Mouse (Mus musculus): ENCODE measurements around the gene Hist2h4.
"Not testable (repeated sequence)": the region's sequence is repeated elsewhere in the genome, so short reads cannot be mapped to it uniquely, and the experiment has no call there.

Hist2h4 gene

GRCm38 (mm10) chr3:96268776-96269378 lies 5.8 kb upstream of the Hist2h4 start:
- DNase-seq = not testable (repeated sequence)

GRCm38 (mm10) chr3:96268051-96268775 lies 5.1 kb upstream of the Hist2h4 start, which contains the start of gene Hist2h3b:
Hist2h3b (plus strand) TSS chr3:96268654.
- peak; percentile 80 for DNase-seq

DNA sequence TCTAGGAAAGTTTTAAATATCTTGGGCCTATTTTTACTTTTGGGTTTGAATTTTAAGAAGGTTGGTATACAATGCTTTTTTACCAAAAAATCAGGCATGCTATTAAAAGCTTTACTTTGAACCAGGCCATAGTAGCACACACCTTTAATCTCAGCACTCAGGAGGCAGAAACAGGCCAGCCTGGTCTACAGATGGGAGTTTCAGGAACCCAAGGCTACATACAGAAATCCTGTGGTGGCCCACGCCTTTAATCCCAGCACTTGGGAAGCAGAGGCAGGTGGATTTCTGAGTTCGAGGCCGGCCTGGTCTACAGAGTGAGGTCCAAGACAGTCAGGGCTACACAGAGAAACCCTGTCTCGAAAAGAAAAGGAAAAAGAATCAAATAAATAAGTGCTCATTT lies 4.4 kb upstream of the Hist2h4 start:
- DNase-seq = no peak

GRCm38 (mm10) chr3:96266132-96266710 lies 3.1 kb upstream of the Hist2h4 start:
- DNase-seq = no peak

DNA sequence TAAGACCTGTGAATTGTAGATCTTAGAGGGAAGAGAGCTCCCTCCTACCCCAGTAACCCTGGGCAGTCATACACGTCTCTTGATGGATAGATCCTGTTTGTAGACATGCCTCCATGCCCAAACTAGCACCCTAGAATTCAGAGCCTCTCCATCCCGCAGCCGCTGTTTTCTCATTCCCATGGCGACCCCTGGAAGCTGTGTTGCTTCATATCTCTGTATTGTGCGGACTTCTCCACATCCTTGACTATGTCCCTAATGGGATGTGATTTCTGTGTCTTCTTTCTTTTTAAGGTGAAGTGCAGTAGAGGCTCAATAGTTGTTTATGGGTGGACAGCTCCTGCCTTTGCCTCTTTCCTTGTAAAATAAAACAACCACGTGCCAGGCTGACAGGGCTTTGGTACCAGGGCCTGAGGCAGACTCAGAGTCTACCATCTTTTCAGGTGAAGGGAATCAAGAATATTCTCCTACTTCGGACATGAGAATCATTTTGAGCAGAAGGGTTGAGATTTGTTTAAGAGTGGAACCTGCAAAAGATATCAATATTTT lies 1.4 kb upstream of the Hist2h4 start:
- DNase-seq = no peak

DNA sequence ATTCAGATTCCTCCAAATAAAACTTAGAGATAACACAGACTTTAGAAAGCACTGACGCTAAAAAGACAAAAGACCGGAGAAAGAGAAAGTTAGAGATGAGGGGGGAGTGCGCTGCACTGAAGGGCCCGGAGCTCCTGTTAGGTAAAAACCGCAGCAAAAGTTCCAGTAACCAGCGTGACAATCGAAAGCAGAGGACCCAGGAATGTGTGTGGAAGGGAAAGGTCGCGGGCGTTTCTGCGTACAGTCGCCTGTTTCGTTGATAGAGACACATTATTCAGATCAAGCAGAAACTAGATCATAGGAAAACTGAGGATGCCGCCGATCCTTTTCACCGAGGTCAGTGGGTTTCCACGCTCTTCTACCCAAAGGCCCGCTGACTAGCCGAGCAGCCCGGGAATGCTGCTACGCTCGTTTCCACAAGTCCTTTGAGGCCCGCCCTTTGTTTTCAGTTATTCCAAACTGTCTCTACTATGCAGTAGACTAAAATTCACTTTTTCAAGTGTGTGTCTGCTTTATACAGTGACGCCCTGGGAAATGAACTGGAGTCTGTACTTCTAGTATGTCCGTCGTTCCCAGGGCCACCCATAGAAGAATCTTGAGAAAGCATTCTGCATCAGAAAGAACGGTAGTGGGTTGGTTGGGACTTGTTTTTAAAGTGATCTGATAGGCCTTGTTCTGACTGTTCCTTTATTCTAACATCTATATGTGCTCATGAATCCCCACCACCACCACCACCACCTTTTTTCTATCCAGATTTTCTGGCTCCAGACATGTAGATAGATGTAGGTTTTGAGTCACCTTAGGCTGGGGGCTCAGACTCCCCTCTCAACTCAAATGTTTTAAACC lies 670 bp upstream of the Hist2h4 start:
- DNase-seq = peak; percentile 55

- peak; percentile 78 for DNase-seq
Measured at GRCm38 (mm10) chr3:96262216-96262875, 765 bp downstream of the Hist2h4 start.

DNA sequence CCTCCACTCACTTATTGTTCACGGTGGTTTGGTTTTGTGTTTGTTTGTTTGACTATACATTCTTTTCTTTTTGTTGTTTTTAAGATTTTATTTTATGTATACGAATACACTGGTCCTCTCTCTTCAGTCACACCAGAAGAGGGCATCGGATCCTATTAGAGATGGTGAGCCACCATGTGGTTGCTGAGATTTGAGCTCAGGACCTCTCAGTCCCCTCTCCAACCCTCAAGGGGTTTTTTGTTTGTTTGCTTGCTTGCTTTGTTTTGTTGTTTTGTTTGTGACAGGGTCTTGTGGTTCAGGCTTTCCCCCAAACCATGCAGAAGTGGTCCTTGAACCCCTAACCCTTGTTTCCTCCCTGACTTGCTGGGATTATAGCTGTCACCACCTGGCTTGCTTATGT lies 1.5 kb downstream of the Hist2h4 start:
- DNase-seq = no peak

DNA sequence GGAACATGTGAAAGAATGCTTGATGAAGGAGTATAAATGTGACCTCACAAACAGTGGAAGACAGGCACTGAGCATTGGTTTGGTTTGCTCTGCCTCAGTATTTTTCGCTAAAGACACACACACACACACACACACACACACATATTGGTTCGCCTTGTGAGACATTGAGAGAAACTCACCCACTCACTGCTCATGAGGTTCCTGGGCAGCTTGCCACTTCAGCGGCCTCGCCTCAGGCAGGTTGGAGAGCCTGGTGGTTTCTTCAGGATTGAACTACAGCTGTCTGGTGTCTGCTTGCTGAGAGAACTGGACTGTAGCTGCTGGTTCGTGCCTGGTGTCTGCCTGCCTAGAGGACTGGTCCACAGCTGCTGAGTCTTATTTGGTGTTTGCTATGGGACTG lies 2.9 kb downstream of the Hist2h4 start:
- DNase-seq = no peak

- DNase-seq = no peak
Measured at GRCm38 (mm10) chr3:96257190-96257589, 5.9 kb downstream of the Hist2h4 start.

DNA sequence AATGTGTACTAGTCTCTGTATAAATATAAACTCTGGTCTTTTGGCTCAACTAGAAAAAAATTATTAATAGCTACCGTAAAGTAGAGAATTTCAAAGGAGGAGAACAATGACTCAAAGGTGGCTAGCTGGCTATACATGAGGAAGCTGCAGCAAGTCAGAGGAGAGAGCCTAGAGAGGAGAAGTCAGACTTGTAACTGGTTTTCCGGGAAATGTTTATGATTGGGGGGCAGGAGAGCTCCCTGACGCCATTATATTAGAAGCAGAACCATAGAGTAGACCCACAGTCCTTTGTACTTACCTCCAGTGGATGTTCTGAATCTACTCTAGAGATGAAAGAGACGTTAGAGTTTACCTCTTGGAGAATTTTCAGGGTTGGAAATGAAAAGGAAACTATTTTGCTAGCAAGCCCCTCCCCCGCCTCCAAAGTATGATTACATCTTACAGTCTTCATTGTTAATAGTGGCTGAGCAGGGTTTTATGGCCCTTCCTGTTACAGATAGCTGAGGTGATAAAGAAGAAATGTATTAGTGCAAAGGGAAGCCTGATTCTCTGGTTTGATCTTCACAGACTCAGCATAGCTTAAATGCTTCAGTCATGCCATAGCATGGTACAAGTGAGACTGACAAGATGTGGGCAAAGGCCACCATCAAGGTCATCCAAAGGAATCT lies 7.1 kb downstream of the Hist2h4 start:
- no peak for DNase-seq

GRCm38 (mm10) chr3:96254683-96255355 lies 8.3 kb downstream of the Hist2h4 start:
- DNase-seq = no peak

- DNase-seq = no peak
Measured at GRCm38 (mm10) chr3:96251787-96252186, 11.3 kb downstream of the Hist2h4 start.

DNA sequence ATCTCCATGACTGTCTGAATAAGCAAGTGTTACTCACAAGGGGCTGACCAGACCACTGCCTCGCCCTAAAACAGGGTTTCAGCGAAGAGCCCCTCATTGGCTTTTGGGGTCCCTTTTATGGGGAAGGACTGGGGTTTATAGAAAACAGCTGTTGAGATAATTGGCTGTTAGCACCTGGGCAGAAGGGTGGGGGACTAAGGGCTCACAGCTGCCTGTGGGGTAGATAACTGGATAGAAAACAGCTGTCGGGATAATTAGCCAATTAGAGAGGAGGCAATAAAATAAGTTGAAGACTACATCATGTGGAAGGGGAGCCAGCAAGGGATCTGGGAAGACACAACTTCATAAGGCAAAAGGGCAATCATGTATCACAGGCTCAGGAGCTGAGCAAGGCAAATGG lies 12.2 kb downstream of the Hist2h4 start:
- no peak for DNase-seq

- DNase-seq = no peak
Measured at GRCm38 (mm10) chr3:96249034-96249345, 14.1 kb downstream of the Hist2h4 start.

GRCm38 (mm10) chr3:96248141-96249033 lies 14.7 kb downstream of the Hist2h4 start:
- DNase-seq = no peak

GRCm38 (mm10) chr3:96247356-96248140 lies 15.6 kb downstream of the Hist2h4 start:
- DNase-seq = no peak

DNA sequence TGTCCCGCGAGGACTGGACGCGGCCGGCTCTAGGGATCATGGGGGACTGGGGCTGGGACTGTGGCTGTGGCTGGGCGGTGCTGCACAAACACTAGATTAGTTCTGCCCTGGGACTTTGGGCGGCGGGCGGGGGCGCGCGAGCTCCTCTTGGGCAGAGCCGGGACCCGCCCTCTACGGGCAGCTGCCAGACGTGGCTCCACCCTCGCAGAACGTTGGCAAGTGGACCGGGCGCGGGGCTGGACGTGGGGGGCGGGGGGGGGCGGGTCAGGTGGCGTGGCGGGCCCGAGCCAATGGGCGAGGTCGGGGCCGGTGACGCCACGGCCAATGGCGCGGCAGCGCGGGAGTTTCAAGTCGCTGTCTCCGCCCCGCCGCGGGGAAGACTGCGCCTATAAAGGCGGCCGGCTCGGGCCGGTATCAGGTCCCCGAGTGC lies 16.7 kb downstream of the Hist2h4 start, which contains the start of gene Hist2h3c1:
Gene Hist2h3c1, plus strand, starts transcription at position 259 of the 430 bp plus-strand sequence.
- DNase-seq = not testable (repeated sequence)

DNA sequence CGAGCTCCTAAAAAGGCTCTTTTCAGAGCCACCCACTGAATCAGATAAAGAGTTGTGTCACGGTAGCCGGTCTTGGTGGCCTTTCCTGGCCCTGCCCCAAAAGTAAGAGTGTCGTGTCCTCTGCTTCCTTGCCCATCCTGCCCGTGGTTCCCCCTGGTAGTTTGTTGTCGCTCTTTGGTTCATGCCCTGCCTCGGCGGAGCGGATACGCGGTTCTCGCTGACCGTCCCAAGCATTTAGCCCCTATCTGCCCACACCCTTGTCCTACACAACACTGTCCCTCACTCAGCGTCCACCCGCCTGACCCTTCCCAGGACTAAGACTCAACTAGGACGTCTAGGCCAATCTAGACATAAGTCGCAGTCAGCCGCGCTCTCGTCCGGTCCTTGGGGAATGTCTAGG lies 17.1 kb downstream of the Hist2h4 start:
- DNase-seq = not testable (repeated sequence)

Measured in right cerebral cortex, postnatal 25 days (tissue).